Mouse (Mus musculus) E14TG2a.4 (cell line): Measurements from ENCODE around the gene Gjc1.

Source experiments
- CTCF ChIP-seq: conservative IDR thresholded peaks from 2 replicates; pipeline ENCODE4 v1.5.1; 2014; ENCODE audit warnings: low read length
- POU5F1 ChIP-seq: IDR thresholded peaks from 2 replicates; pipeline ENCODE4 v1.6.1; 2014; ENCODE audit warnings: low read length, borderline replicate concordance

DNA sequence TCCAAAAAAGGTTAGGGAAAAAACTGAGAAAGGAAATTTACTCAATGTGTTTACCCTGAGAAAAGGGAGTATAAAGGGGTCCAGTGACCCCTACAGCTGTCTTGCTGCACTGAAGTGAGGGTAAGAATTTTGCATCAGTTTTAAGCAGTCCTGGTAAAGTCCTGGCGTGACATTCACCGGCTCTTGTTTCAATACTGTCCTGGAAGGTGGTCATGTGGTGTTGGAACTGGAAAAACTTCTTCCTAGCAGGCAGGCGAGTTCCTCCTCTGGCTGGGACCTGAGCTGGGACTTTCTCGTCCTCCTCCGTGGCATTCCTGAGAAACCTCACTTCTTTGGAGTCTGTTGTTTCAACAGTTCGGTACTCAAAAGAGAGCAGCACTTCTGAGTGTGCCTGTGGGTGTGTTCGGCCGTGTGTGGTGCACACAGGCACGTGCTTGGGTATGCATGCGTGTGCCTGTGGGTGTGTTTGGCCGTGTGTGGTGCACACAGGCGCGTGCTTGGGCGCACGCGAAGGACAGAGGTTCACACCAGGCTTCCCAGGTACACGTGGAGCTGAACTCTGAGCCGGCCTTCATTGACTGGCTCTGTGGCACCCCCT is 13.3 kb upstream of the Gjc1 start:
- TF ChIP-seq CTCF (no peak), POU5F1 (no peak)
